Mouse (Mus musculus): ENCODE results near the gene Emp3.
"Not testable (repeated sequence)": the region's sequence is repeated elsewhere in the genome, so short reads cannot be mapped to it uniquely, and the experiment has no call there.

The Emp3 gene

DNA sequence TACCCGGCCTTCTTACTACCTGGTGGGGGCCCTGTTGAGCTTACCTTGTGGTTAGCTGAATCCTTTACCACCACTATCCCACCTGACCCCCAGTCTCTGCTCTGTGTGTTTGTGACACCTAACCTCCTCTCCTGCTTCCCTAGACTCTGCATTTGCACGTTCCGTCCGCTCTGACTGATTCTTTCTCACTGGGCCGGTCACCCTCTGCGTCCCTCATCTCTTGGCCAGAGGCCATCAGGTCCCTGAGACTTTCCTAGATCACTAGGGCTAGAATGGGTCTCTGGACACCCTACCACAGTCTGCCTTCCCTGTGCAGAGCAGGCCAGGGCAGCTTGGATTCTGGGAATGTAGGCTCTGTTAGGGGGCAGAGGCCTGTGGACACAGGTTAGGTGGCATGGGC is 7.1 kb downstream of the Emp3 start:
- no peak for DNase-seq

DNA sequence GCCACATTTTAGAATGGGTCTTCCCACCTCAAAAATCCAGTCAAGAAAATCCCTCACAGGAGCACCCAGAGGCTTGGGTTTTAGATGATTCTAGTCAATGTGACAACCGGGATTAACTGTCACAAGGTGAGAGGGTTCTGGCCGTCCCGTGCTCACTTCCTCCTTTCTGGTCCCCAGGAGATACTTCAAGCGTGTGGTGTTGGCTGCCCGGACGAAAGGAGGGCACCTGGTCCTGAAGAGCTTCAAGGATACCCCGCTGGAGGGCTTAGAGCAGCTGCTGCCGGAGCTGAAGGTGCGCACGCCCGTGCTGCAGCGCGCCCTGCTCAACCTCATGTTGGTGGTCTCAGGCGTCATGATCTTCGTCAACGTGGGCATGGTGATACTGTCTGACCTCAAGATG is 12.1 kb downstream of the Emp3 start:
- no peak for DNase-seq

DNA sequence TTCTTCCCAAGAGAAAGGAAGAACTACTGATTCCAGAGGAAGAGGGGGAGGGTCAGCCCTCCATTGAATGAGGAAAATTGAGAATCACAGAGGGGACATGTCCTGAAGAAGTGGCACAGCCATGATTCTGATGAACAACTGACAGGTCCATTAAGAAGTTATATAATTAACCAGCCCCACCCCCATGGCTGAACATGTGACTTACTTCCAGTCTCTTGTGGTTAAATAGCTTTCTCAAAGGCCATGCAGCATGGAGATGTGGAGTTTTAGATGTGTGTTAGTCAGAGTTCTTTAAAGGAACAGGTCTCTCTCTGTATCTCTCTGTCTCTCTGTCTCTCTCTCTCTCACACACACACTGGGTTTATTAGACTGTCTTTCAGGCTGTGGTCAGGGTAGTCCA is 12.8 kb downstream of the Emp3 start:
- no peak for DNase-seq

DNA sequence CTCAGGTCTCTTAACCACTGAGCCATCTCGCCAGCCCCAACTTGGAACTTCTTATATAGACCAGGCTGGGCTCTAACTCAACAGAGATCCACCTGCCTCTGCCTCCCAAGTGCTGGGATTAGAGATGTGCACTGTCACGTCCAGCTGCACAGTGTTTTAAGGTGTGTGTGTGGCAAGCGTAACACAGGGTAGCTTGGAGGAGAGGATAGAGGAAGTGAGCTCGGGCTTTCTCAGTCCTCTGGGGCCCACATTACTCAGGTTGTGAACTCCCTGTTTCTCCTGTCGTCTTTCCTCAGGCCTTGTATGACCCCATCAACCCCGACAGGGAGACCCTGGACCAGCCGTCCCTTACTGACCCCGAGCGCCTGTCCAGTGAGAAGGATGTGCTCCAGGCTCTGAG is 14.6 kb downstream of the Emp3 start:
- no peak for DNase-seq

DNA sequence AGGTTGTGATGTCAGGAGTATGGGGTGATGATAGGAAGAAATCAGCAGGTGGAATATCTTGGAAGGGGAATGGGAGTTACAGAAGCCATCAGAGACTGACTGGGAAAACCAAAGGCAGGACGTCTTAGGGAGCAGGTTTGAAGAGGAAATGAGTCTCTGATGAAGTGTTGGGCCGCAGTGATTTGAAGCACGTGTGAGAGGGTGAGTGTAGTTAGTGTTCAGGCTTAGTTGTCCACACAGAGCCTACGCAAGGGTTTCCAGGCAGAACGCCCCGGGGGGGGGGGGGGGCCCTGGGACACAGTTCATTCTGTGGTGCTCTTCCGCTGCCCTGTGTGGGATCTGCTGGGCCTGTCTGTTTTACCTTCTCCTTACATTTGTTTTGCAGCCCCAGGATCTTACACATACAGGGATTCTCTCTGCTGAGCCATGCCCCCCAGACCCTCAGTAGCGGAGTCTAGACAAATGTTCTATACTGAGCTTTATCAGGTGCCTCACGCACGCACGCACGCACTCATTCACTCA is 18.7 kb downstream of the Emp3 start:
- no peak for DNase-seq

DNA sequence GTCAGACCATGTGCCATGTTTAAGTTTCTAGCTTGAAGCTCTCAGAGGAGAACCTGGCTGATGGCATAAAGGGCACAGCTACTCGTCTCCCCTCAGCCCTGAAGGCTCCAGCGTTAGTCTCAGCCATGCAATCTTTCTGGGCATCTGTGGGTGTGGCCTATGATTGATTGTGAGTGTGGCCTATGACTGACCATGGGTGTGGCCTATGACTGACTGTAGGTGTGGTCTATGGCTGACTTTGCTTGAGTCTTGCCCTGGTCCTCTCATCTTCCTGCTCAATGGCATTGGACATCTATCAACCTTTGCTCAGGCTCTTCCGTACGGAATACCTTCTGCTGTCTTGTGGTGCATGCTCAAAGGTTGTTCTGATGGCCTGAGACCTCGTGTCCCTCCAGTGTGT is 19.6 kb downstream of the Emp3 start:
- DNase-seq = no peak

DNA sequence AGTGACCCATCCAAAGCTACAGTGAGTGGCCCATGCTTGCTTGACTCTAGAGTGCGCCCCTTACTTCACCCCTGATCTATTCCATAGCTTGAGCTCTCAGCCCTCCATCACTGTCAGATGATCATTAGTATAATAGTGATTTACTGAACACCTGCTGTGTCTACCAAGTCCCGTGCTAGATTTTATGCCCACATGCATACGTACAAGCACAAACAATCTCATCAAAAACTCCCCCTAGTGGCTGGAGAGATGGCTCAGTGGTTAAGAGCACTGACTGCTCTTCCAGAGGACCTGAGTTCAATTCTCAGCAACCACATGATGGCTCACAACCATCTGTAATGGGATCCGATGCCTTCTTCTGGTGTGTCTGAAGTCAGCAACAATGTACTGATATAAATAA is 23.1 kb downstream of the Emp3 start:
- DNase-seq = not testable (repeated sequence)

DNA sequence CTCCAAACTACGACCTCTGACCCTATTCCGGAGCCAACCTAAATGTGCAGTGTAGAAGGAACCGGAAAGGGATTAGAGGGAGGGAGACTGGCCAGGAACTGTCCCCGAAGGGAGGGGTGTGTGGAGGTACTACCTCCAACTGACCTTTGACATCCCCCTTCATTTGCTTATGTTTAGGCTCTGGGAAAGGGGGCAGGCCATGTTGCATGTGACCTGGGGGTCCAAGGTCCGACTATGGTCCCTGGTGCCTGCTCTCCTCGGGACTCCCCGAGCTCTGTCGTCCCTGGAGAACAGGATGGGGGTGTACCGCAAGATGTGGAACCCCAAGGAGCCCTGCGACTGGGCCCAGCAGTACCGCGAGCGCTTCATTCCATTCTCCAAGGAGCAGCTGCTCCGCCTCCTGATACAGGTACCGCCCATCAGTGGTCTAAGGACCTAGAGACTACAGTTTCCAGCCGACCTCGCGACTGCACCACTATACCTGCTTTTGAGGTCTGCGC is 23.9 kb downstream of the Emp3 start:
- DNase-seq = peak; percentile 63

DNA sequence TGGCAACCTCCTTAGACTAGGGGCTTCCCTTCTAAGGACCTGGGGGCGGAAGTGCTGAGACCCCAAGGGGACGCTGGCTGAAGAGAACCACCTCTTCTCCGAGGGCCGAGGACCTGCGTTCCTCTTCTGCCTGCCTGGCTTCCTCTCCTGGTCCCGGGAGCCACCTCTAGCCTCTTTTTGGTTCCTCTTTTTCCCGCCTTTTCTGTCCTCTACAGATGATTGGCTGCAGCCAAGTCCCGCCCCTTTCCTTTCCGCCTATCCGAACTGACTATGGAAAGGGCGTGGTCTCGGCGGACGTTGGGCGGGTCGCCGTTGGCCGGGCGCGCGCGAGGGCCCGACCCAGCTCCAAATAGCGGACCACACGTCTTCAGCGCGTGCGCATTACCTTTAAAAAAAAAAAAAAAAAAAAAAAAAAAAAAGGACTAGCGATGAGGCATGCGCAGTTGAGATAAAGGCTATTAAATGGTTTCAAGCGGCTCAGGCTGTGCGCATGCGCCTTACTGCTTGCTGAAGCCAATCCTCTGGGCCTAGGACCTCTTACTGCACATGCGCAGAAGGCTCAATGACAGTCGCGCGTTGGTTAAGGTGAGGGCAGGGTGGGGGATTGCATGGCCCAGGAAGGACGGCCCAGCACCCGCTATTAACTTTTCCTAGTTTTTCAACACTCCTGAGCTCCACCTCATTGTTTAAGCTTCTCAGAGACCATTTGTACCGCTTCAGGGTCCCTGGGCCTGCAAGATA is 24.5 kb downstream of the Emp3 start, which contains the start of the genes Syngr4 and Tmem143:
TSS of gene Syngr4 (minus strand) at position 198 of the 741 bp plus-strand sequence.
TSS of gene Tmem143 (plus strand) at position 425 of the 741 bp plus-strand sequence.
- DNase-seq = peak; percentile 99

DNA sequence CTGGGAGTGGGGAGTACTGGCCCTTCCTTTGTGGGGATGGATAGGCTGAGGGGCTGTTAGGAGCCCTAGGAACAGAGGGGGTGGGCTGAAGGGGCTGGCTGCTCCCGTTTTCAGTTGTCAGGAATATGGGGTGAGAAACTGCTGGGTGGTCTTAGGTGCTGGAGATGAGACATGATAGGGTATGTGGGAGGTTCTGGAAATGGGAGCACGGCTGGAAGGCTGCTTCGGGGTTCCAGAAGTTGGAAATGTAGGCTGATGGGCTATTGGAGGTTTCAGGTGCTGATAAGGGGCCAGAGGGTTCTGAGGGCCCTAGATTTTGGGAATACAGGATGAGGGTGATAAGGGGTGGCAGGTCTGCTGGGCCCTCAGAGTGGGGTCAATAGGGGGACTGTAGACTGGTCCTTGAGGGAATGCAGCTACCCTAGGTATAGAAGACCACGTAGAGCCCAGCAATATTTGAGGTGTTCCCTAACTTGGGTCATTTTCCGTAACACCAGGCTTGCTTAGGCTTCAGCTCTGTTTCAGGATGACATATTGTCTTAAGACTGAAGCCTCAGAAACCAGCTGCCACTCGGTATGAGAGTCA is 25.2 kb downstream of the Emp3 start:
- DNase-seq = no peak

DNA sequence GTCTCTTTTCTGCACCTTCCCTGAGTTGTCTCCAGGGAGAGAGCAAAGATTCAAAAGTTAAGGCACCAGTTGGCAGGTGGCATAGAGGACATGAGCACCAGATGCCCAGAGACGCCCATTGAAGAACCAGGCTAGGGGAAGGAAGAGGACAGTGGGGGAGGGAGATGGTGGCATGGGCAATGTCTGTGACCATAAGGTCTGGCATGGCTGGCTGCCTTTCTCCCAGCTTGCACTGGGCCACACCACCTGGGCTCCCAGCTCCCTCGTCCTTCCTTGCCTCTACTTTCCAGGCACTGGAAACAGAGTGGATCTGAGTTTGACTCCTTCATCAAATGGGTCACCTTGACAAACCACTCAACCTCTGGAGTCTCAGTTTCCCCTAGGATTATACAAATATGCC is 28.6 kb downstream of the Emp3 start:
- DNase-seq = no peak

DNA sequence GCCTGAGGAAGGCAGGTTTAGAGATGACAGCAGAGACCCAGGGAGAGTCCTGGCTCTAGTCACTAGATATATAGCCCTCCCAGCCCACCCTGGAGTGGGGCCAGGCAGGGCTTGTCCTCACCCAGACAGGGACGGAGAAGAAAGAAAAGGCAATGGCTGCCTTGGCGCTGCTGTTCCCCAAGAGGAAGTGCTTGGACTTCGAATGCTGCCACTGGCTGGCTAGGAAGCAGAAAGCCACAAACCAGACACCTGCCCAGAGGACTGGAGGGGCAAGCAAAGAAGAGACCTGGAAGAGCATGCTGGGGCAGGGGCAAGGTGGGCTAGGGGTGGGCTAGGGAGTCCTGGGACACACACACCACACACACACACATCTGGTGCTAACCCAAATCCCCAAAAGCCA is 34.0 kb downstream of the Emp3 start:
- no peak for DNase-seq

DNA sequence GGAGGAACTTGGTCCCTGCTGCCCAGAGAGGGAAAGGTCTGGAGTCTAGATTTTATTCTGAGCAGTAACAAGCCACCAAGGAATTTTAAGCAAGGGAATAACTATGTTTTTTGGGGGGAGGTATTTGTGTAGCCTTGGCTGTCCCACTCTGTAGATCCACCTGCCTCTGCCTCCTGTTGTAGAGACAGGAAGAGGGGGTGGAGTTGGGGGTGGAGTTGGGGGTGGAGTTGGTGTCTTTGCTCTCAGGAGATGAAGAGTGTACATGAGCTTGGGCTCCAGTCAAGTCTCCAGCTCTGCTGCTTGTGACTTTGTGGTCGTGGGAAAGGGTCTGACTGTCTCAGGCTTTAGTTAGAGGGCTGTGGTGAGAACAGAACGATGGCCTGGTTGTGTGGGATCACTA is 40.2 kb downstream of the Emp3 start:
- no peak for DNase-seq

DNA sequence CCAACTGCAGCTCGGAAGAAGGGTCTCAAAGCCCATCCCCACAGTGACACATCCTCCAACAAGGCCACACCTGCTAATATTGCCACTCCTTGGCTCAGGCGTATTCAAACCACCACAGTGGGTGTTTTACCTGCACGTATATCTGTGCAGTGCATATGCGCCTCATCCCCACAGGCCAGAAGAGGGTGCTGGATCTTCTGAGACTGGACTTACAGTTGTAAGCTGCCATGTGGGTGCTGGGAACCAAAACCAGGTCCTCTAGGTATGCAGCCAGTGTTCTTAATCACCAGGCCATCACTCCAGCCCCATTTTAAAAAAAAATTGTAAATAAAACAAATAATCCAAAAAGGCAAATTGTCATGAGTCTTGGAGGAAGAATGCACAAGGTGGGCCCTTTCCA is 40.7 kb downstream of the Emp3 start:
- no peak for DNase-seq

DNA sequence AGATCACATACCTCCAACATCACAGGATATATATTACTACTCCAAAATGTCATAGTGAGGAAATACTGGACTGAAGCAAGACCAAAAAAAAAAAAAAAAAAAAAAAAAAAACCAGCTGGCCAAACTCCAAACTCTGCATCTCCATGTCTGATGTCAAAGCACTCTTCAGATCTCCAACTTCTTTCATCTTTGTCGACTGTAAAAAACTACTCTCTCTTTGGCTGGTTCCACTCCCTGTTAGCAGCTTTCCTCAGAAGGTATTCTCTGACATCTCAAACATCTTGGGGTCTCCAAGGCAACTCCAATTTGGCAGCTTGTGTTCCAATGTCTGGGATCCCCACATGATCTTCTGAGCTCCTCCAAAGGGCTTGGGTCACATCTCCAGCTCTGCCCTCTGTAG is 42.9 kb downstream of the Emp3 start, which contains the start of gene Grin2d:
TSS of gene Grin2d (minus strand) at position 101 of the 400 bp plus-strand sequence.
- not testable (repeated sequence) for DNase-seq

DNA sequence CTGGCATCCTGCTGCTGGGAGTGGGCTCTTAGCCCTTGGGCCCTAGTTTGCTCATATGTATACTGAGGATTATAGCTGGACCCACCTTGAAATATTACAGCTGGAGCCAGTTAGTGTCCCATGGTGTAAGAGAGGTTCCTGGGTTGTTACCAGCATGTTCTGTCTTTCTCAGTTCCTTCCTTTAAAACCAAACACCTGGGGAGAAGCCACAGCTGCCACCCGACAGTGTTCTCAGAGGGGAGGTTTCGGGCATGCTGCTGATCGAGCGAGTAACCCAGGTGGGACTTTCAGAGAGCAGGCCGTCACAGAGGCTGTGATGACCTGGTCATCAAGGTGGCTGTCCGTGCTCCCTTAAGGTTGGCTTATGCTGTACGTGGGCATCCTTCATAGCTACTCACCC is 44.3 kb downstream of the Emp3 start:
- no peak for DNase-seq

DNA sequence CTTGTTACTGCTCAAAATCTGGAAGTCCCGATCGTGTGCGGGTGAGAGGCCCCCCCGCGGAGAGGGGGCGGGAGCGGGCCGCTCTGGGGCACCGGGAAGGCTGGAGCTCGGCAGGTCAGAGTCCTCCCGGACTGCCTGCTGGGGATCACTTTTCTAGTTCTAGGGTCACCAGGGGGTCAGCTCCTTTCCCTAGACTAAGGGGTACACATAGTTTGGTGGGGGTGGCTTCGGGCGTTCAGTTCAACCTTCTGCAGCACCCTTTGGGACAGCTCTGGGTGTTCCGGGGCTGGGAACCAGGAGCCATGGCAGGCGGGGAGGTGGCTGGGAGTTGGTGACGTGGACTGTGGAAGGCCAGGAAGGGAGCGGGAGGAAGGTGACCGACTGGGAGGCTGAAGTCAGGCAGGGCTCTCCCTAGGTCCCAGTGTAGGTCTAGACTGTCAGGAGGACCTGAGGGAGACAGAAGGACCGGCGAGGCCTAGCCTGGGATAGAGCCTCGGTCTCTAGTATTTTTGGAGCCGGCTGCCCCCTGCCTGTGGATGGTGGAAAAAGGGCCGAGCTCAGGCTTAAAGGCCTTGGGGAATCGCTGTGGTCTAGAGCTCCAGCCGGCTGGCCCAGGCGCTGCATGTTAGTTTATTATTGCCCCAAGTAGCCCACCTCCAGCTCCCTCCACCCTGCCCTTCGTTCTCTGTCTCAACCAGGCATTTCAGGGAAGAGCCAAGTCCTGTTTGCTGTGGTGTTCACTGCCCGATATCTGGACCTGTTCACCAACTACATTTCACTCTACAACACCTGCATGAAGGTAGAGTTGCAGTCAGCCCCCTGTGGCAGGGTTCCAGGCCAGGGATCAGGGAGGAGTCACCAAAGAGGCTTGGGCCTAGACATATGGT is 47.9 kb downstream of the Emp3 start:
- peak; percentile 57 for DNase-seq

DNA sequence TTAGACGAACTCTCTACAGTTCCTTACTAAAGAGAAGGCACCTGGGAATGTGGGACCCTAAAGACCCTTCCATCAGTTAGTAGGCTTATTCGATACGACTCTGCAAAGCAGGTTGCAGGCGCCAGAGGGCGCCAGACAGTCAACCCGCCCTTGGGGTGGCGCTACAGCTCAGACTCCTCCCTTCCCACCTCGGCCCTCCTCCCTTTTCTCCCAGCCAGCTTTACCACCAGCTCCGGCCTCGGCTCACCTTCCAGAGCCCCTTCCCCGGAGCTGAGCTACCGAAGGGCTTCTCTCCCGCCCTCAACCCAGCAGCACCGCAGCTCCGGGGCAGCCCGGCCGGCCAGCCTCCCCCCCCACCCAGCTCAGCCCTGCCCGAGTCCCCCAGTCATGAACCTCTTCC is 48.6 kb downstream of the Emp3 start, which contains the start of gene Kdelr1:
TSS of gene Kdelr1 (plus strand) at position 149 of the 400 bp plus-strand sequence.
- peak; percentile 86 for DNase-seq

DNA sequence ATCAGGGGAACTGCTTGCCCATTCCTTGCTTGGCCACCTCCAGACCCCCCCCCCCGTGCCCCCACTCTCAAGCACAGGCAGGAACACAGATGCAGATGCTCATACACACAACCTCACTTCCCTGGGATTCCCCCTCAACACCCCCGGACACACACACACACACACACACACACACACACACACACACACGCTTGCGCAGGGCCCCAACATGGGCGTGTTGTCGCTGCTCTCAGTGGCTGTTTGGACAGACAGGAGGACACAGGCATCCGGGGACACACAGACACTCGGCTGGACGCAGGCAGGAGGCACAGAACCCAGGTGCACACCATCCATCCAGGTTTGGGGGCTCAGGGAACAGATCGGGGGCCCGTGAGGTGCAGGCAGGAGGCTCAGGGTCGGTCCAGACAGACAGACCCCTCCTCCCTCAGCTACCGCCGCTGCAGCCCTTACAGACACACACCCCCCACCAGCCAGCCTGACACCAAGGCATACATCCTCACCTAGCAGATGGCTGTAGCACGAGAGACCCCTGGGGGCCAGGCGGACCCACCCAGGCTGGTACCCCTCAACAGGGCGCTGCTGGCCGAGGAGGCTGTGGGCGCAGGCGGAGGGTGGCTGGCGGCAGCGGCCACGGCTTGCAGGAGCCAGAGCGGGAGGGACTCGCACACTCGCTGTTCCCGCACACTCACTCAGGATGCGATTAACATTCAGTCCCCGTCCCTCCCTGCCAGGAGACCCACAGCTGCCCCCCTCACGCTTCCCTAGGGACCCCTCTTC is 50.7 kb downstream of the Emp3 start:
- DNase-seq = no peak

DNA sequence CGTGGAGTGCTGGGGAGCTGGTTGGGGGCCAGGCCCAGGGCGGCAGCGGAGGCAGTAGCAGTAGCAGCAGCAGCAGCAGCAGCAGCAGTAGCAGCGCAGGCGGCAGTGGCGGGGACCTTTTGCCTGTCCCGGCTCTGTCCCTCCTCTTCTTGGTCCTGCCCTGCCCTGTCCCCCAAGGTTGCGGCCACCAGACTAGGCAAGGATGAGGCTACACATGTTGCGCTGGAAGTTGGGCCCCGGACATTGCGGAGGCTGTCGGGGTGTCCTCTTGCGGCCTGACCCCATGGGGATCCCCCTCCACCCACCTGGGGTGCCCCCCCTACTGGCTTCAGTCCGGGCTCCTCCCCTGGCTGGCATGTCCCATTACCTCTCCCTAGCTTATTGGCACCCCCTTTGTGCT is 51.4 kb downstream of the Emp3 start:
- no peak for DNase-seq

DNA sequence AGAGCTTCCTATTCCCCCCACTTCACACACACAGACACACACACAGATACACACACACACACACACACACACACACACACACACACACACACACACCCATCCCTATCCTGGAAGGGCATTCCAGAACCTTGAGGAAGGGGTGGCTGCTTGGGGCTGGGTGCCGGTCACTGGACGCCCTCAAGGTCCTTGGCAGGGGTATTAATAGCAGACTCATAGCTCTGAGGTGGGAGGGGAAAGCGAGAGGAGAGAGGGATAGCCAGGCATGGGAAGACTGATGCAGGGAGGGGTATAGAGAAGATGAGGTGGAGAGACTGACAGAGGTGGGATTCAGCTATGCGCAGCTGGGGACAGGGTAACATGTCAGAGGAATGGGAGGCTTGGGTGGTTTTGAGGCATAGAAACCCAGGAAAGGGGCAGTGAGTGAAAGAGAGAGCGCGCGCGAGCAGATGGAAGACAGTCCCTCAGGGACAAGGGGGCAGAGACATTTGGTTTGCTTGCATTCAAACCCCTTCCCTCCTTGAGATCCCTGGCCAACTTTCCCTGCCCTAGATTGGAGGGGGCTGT is 52.0 kb downstream of the Emp3 start:
- DNase-seq = no peak

Measured in cerebellum, adult 11 months (tissue).